Mouse (Mus musculus) erythroblast, adult 5-6 weeks (primary cell): Measurements from ENCODE around the gene Zscan4e. TPM values are rescaled to one million over a fixed set of nuclear protein-coding genes. Genes with fewer than 3 reads are reported as not detected.
"Not testable (repeated sequence)": the region's sequence is repeated elsewhere in the genome, so short reads cannot be mapped to it uniquely, and the experiment has no call there.

Experiments
- ATAC-seq: replicated peaks from 2 replicates; pipeline ENCODE4 v1.8.0; 2016; ENCODE audit warnings: moderate number of reproducible peaks, mild to moderate bottlenecking, moderate TSS enrichment, inconsistent platforms; ENCODE audit not compliant: poor library complexity, low FRiP score, severe bottlenecking
- total RNA-seq, 2 experiments: library from RNA; stranded (forward) in 1 of 2; stranded (reverse) in 1 of 2; fragments of 150-400 nt in 1 of 2; fragments of 200-764, 138-1000 nt in 1 of 2; gene quantifications; 2 replicates each; pipeline versions ENCODE4 v1.2.3 to v1.2.4; 2015 to 2017; ENCODE audit warnings: low replicate concordance in 2 of 2

Gene Zscan4e
- not detected in 2 replicates for total RNA-seq (2015; ENCODE audit: low replicate concordance)
- not detected in 2 replicates for total RNA-seq (2017; ENCODE audit: low replicate concordance)

DNA sequence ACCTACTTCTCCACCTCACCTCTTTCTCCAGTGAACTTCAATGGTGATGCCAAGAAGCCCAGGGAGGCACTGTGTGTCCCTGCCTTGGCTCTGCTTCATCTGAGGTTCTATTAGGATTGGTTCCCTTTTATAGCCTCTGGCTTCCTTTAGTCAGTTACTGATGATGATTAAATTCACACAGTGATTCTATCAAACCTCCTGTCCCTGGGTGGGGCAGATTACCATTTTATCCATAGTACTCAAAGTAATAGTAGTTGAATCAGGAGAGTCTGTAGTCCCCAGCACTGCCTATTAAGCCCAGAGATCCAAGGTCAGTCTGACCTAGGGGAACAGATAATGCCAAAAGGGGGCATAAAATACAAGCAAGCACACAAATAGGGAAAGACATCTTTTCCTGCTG is at the start of gene Zscan4e:
TSS of gene Zscan4e (minus strand) at position 101 of the 400 bp plus-strand sequence.
- ATAC-seq, result not testable (repeated sequence)

Other genes starting within 250 kb of the Zscan4e start
- not detected in 2 replicates for gene Zscan4-ps1, start 241.0 kb downstream of the Zscan4e start, total RNA-seq (2015; ENCODE audit: low replicate concordance)
- not detected in 2 replicates for gene Zscan4-ps1, start 241.0 kb downstream of the Zscan4e start, total RNA-seq (2017; ENCODE audit: low replicate concordance)
- not detected in 2 replicates for gene Zscan4d, start 144.5 kb downstream of the Zscan4e start, total RNA-seq (2015; ENCODE audit: low replicate concordance)
- not detected in 2 replicates for gene Zscan4d, start 144.5 kb downstream of the Zscan4e start, total RNA-seq (2017; ENCODE audit: low replicate concordance)
- not detected in 2 replicates for gene Zscan4f, start 87.2 kb upstream of the Zscan4e start, total RNA-seq (2015; ENCODE audit: low replicate concordance)
- not detected in 2 replicates for gene Zscan4f, start 87.2 kb upstream of the Zscan4e start, total RNA-seq (2017; ENCODE audit: low replicate concordance)
- not detected in 2 replicates for gene Zscan4-ps2, start 203.6 kb upstream of the Zscan4e start, total RNA-seq (2015; ENCODE audit: low replicate concordance)
- not detected in 2 replicates for gene Zscan4-ps2, start 203.6 kb upstream of the Zscan4e start, total RNA-seq (2017; ENCODE audit: low replicate concordance)